Comparison of ENCODE assay signal across 8 mouse cellular contexts in the genomic region with DNA sequence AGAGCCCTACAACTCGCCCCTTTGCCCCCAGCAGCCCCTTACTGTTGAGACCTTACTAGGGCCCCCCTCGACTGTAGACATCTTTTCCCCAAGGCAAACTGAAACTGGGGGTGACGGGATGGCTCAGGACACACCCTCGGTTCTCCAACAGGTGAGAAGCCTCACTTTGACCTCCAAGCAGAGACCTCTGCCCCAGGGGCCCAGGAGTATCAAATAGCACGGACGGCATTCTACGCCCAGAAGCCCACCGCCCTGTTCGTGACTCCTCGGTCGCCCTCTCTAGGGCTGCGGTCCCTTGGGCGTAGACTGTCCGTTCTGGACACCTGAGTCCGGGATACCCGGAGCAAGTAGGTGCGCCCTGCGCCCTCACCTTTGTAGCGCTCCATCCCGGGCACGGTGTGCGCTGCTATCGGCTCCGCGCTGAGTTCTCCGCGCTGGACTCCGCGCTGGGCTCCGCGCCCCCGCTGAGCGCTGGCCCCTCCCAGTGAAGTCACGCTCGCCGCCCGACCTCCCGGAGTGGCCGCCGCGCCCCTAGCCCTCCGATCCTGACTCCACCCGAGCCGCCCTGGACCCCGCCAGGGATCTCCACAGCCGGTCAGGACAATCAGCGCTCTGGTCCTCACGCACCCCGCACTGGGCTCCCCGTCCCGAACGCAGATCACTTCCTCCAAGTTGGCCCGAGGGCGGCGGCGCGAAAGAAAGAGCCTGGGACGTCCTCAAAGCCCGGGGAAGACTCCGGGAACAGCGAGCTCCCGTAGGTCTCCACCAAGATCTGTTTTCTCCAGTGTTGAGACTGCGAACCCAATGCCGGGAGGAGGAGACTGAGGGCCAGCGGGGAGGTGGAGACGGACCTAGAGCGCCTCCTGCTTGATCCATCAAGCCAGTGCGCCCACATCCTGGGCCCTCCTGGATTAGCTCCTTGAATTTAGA. TPM values are rescaled to one million over a fixed set of nuclear protein-coding genes. Genes with fewer than 3 reads are reported as not detected.
DNase-seq lines count a peak whose midpoint lies in the region; ATAC-seq and TF ChIP-seq lines count a peak whose summit lies in the region.

A gene (minus strand): TSS at position 448 of the 930 bp plus-strand sequence.

- H3K9ac ChIP-seq in liver, embryonic 14.5 days (replicated peaks), result no peak within 1 kb of the TSS
- peak within 1 kb of the TSS; percentile 55 for H3K9ac ChIP-seq in neural tube, embryonic 15.5 days (replicated peaks)

- no peaks in the 10 kb centered on the region for H3K36me3 ChIP-seq in liver, embryonic 14.5 days (replicated peaks; ENCODE audit: control insufficient read depth, insufficient read depth, low read depth)
- no peaks in the 10 kb centered on the region for H3K36me3 ChIP-seq in neural tube, embryonic 15.5 days

- H3K4me2 ChIP-seq in liver, embryonic 14.5 days (ENCODE audit: low read depth), result peak within 1 kb of the TSS; percentile 60
- peak within 1 kb of the TSS; percentile 75 for H3K4me2 ChIP-seq in neural tube, embryonic 15.5 days

- WGBS in liver, embryonic 14.5 days (ENCODE audit: insufficient replicate concordance), result 3% methylated on average over 68 of the region's 68 CpGs
- 3% methylated on average over 68 of the region's 68 CpGs for whole genome bisulfite sequencing in neural tube, embryonic 15.5 days

- TF ChIP-seq EP300 in liver, embryonic 14.5 days (IDR thresholded peaks at IDR 0.05; ENCODE audit: low read depth), result no peak

- H3K4me1 ChIP-seq in liver, embryonic 14.5 days (replicated peaks; ENCODE audit: control insufficient read depth in 2 of 2, insufficient read depth in 2 of 2, low read length in 1 of 2), result no peaks in the 10 kb centered on the region
- peaks cover 34% of the 10 kb centered on the region for H3K4me1 ChIP-seq in neural tube, embryonic 15.5 days

- no peak within 1 kb of the TSS for H3K27ac ChIP-seq in liver, embryonic 14.5 days
- H3K27ac ChIP-seq in neural tube, embryonic 15.5 days (replicated peaks), result peak within 1 kb of the TSS; percentile 37; the same call in 1 of the 2 replicates

- peaks cover 15% of the 10 kb centered on the region for H3K27me3 ChIP-seq in liver, embryonic 14.5 days (ENCODE audit: control insufficient read depth, insufficient read depth, low read length)
- peaks cover 30% of the 10 kb centered on the region for H3K27me3 ChIP-seq in neural tube, embryonic 15.5 days (replicated peaks)

- ATAC-seq in liver, embryonic 14.5 days (ENCODE audit: insufficient read depth), result no peak
- ATAC-seq in neural tube, embryonic 15.5 days (ENCODE audit: low FRiP score), result 0 out of 2 replicates have a peak, but pooled peaks have one; percentile 20

- H3K4me3 ChIP-seq in liver, embryonic 14.5 days (ENCODE audit: insufficient read depth in 1 of 2, low read depth in 2 of 2, low read length in 2 of 2), result peak within 1 kb of the TSS; percentile 3 to 44
- H3K4me3 ChIP-seq in neural tube, embryonic 15.5 days (replicated peaks), result peak within 1 kb of the TSS; percentile 48

- DNase-seq in 3T3-L1 (ENCODE audit: low read depth, low spot score) (peak; percentile 72), adipocyte (ENCODE audit: low spot score) (peak; percentile 72)
- peak; percentile 64 for DNase-seq in embryo, embryonic 9.5 days (ENCODE audit: extremely low spot score)
- DNase-seq in heart, adult 8-10 months (ENCODE audit: low spot score), result peak; percentile 54
- peak; percentile 74 to 84 for DNase-seq in kidney, adult 8-10 months
- no peak for DNase-seq in liver, embryonic 14.5 days (ENCODE audit: low read depth in 3 of 3, low spot score in 3 of 3)
- DNase-seq in spleen, adult 12 weeks (ENCODE audit: low spot score), result no peak

- peak; percentile 52 for TF ChIP-seq CTCF in liver, embryonic 14.5 days (IDR thresholded peaks at IDR 0.05; ENCODE audit: low read depth)

- no peaks in the 10 kb centered on the region for H3K9me3 ChIP-seq in liver, embryonic 14.5 days (ENCODE audit: control insufficient read depth, low read length)
- H3K9me3 ChIP-seq in neural tube, embryonic 15.5 days (replicated peaks), result no peaks in the 10 kb centered on the region

RNA-seq across cellular contexts. Expression of the gene that starts here (rescaled TPM):
- 1 to 10 TPM; 2.8 to 4.4 (median 3.5) TPM for total RNA-seq in heart, adult 8-10 months (2022)
- polyA plus RNA-seq in liver, embryonic 14.5 days (2012; rRNA removed), result 0.45 and 0.57 TPM in 2 replicates
- 0.44 and 0.53 TPM in 2 replicates for polyA plus RNA-seq in liver, embryonic 14.5 days (2014; fragmentation: Nextera tagmentation; extraction: Ambion mirVana)
- polyA plus RNA-seq in neural tube, embryonic 15.5 days (2015; fragmentation: Nextera tagmentation; extraction: Ambion mirVana), result 12.3 and 15.9 TPM in 2 replicates

Comparison
In these comparisons a context has a peak if more than half of its experiments do, and no peak if none do; other contexts are left out.
1. DNase-seq: peak in 3T3-L1 (single experiment), adipocyte (single experiment), embryo, embryonic 9.5 days (single experiment), heart, adult 8-10 months (single experiment) and kidney, adult 8-10 months (2 of 2); none in liver, embryonic 14.5 days (0 of 3) and spleen, adult 12 weeks (single experiment).